ENCODE assay signal across 9 mouse cellular contexts in genomic region chr13:47224648-47225323, GRCm38 (mm10).
DNase-seq lines count a peak whose midpoint lies in the region; ATAC-seq lines count a peak whose summit lies in the region.
"Had no signal": no experiment of that assay in that cellular context is flagged by ENCODE, and none has a peak within 500 bp of the region (broad histone marks: within the 10 kb centered on the region; RNA-seq: fewer than 3 reads in every experiment).

No protein-coding gene starts in this region.

- no peak for ATAC-seq in forebrain, embryonic 12.5 days (ENCODE audit: low FRiP score)

- H3K4me3 ChIP-seq in forebrain, embryonic 10.5 days: peak overlapping the region; percentile 30
- H3K4me3 ChIP-seq in forebrain, embryonic 12.5 days (replicated peaks): no peak overlapping the region

- peak overlapping the region; percentile 79 for H3K27ac ChIP-seq in forebrain, embryonic 10.5 days
- no peak overlapping the region for H3K27ac ChIP-seq in forebrain, embryonic 12.5 days

- WGBS in forebrain, embryonic 10.5 days: 9% methylated on average over 14 of the region's 14 CpGs
- 13% methylated on average over 14 of the region's 14 CpGs for WGBS in forebrain, embryonic 12.5 days

- peak; percentile 27 for DNase-seq in forebrain, embryonic 10.5 days (ENCODE audit: extremely low spot score, low spot score)
- peak; percentile 42 to 55 for DNase-seq in right cerebral cortex, postnatal 10 days (ENCODE audit: low spot score in 2 of 2)
- no peak for DNase-seq in right cerebral cortex, postnatal 25 days
- peak; percentile 51 to 62 for DNase-seq in kidney, postnatal 36 days
- no peak for DNase-seq in cerebellum, adult 9-10 months
- DNase-seq in thymus, postnatal 14 days: no peak
- no peak for DNase-seq in spleen, postnatal 36 days (ENCODE audit: low spot score in 2 of 2)
- DNase-seq: B cell, adult 2 months had no signal

- H3K36me3 ChIP-seq in forebrain, embryonic 10.5 days (replicated peaks): no peaks in the 10 kb centered on the region
- no peaks in the 10 kb centered on the region for H3K36me3 ChIP-seq in forebrain, embryonic 12.5 days (replicated peaks)

- no peaks in the 10 kb centered on the region for H3K9me3 ChIP-seq in forebrain, embryonic 10.5 days
- H3K9me3 ChIP-seq in forebrain, embryonic 12.5 days: no peaks in the 10 kb centered on the region

- H3K4me1 ChIP-seq in forebrain, embryonic 10.5 days: peaks cover 30% of the 10 kb centered on the region
- peaks cover 16% of the 10 kb centered on the region for H3K4me1 ChIP-seq in forebrain, embryonic 12.5 days

- H3K27me3 ChIP-seq in forebrain, embryonic 10.5 days (ENCODE audit: poor library complexity, severe bottlenecking): no peaks in the 10 kb centered on the region
- H3K27me3 ChIP-seq in forebrain, embryonic 12.5 days: no peaks in the 10 kb centered on the region

- H3K4me2 ChIP-seq in forebrain, embryonic 12.5 days: no peak overlapping the region

- no peak overlapping the region for H3K9ac ChIP-seq in forebrain, embryonic 12.5 days

Comparison
In these comparisons a context has a peak if more than half of its experiments do, and no peak if none do; other contexts are left out.
1. DNase-seq: peak in forebrain, embryonic 10.5 days (single experiment), right cerebral cortex, postnatal 10 days (2 of 2) and kidney, postnatal 36 days (2 of 2); none in right cerebral cortex, postnatal 25 days (single experiment), cerebellum, adult 9-10 months (single experiment), thymus, postnatal 14 days (single experiment) and spleen, postnatal 36 days (0 of 2).